Mouse (Mus musculus): ENCODE measurements around the gene Rin3. TPM values are rescaled to one million over a fixed set of nuclear protein-coding genes. Genes with fewer than 3 reads are reported as not detected.
"Not testable (repeated sequence)": the region's sequence is repeated elsewhere in the genome, so short reads cannot be mapped to it uniquely, and the experiment has no call there.

Rin3 gene
- total and polyA plus RNA-seq, 2 experiments from 2014 or later, result 1.6 to 3.7 TPM

DNA sequence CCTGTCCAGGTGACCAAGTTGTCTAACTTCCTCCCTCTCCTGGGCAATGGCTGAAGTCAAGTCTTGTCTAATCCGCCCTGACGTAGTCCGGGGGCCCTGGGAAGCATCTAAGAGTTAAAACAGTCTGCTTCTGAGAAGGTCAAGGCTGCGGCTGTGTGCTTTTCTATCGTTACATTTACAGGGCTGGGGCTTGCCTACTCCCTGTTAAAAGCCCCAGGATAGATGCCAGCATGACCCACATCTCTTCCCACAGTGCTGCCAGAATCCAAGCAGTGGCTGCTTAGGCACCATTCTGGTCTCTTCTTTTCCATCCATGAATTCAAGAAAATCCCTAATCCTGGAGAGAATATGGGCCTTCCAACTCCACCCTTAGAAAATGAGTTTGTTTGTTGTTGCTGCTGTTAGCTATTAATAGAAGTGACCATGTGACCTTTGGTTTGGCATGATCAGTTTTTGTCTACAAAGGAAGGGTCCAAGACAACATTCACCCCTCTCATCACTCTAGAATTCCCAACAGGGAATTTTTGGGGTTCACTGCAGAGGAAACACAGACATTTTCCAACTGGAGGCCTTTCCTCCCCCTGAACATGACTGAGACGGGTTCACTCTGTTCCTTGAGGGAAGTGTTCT, 12.0 kb upstream of the Rin3 start:
- ATAC-seq (ENCODE audit: low FRiP score) (no peak), DNase-seq (ENCODE audit: low spot score) (no peak)
- no peaks in the 10 kb centered on the region for H3K27me3 ChIP-seq (ENCODE audit: insufficient read depth, low read length)
- no peaks in the 10 kb centered on the region for H3K9me3 ChIP-seq (ENCODE audit: low read length)
- H3K9ac ChIP-seq (replicated peaks; ENCODE audit: low read length, poor library complexity, severe bottlenecking), result no peak overlapping the region
- H3K4me1 ChIP-seq (ENCODE audit: insufficient read depth, low read length), result no peaks in the 10 kb centered on the region
- no peak for TF ChIP-seq CTCF (IDR thresholded peaks at IDR 0.05)
- no peak overlapping the region for H3K4me3 ChIP-seq (ENCODE audit: low read depth, low read length)
- no peak overlapping the region for H3K27ac ChIP-seq (ENCODE audit: low read depth, low read length)
- H3K4me2 ChIP-seq (ENCODE audit: low read depth, low read length, poor library complexity, severe bottlenecking), result no peak overlapping the region
- WGBS, result 85% methylated on average over 6 of the region's 6 CpGs
- no peaks in the 10 kb centered on the region for H3K36me3 ChIP-seq (ENCODE audit: insufficient read depth, low read length)

DNA sequence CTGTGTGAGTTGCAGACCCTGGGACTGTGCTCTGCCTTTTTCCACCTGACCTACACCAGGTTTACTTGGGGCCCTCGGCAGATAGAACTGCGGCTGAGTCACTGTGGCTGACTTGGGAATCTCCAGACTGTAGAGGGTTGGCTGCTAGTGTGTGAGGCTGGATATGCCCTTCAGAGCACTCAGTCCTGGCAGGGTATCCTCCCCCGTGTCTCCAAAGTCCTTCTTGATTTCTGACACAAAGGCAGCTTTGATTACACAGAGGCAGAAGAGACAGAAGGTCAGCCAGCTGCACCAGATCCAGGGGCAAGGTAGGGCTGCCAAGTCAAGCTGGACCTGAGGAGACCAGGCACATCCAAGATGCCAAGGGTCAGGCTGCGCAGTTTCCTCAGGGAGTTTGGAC, 11.4 kb upstream of the Rin3 start:
- Histone ChIP-seq H3K9me3 (ENCODE audit: low read length) (no peaks in the 10 kb centered on the region), H3K27ac (ENCODE audit: low read depth, low read length) (no peak overlapping the region), H3K27me3 (ENCODE audit: insufficient read depth, low read length) (no peaks in the 10 kb centered on the region), H3K4me3 (ENCODE audit: low read depth, low read length) (no peak overlapping the region), H3K4me2 (ENCODE audit: low read depth, low read length, poor library complexity, severe bottlenecking) (no peak overlapping the region), H3K36me3 (ENCODE audit: insufficient read depth, low read length) (no peaks in the 10 kb centered on the region), H3K4me1 (ENCODE audit: insufficient read depth, low read length) (no peaks in the 10 kb centered on the region), H3K9ac (replicated peaks; ENCODE audit: low read length, poor library complexity, severe bottlenecking) (no peak overlapping the region)
- DNase-seq (ENCODE audit: low spot score) (no peak), ATAC-seq (ENCODE audit: low FRiP score) (no peak)
- TF ChIP-seq CTCF (IDR thresholded peaks at IDR 0.05), result no peak
- whole genome bisulfite sequencing, result 76% methylated on average over 4 of the region's 4 CpGs

- peak; percentile 24 for DNase-seq (ENCODE audit: low spot score)
- Histone ChIP-seq H3K27me3 (ENCODE audit: insufficient read depth, low read length) (no peaks in the 10 kb centered on the region), H3K4me1 (ENCODE audit: insufficient read depth, low read length) (no peaks in the 10 kb centered on the region), H3K4me3 (ENCODE audit: low read depth, low read length) (no peak overlapping the region), H3K36me3 (ENCODE audit: insufficient read depth, low read length) (no peaks in the 10 kb centered on the region), H3K9ac (replicated peaks; ENCODE audit: low read length, poor library complexity, severe bottlenecking) (no peak overlapping the region), H3K4me2 (ENCODE audit: low read depth, low read length, poor library complexity, severe bottlenecking) (no peak overlapping the region), H3K9me3 (ENCODE audit: low read length) (no peaks in the 10 kb centered on the region; the same call in 1 of the 2 replicates), H3K27ac (ENCODE audit: low read depth, low read length) (no peak overlapping the region)
- 57% methylated on average over 7 of the region's 7 CpGs for WGBS
- no peak for ATAC-seq (ENCODE audit: low FRiP score)
- no peak for TF ChIP-seq CTCF (IDR thresholded peaks at IDR 0.05)
Measured at GRCm38 (mm10) chr12:102275833-102276443, 6.9 kb upstream of the Rin3 start.

- not testable (repeated sequence) for H3K27me3 ChIP-seq (ENCODE audit: insufficient read depth, low read length); DNase-seq (ENCODE audit: low spot score); H3K27ac ChIP-seq (ENCODE audit: low read depth, low read length); ATAC-seq (ENCODE audit: low FRiP score); H3K36me3 ChIP-seq (ENCODE audit: insufficient read depth, low read length); H3K4me2 ChIP-seq (ENCODE audit: low read depth, low read length, poor library complexity, severe bottlenecking); H3K9ac ChIP-seq (replicated peaks; ENCODE audit: low read length, poor library complexity, severe bottlenecking); H3K9me3 ChIP-seq (ENCODE audit: low read length); H3K4me1 ChIP-seq (ENCODE audit: insufficient read depth, low read length); H3K4me3 ChIP-seq (ENCODE audit: low read depth, low read length)
- WGBS, result 76% methylated on average over 4 of the region's 4 CpGs
Measured at GRCm38 (mm10) chr12:102280290-102280689, 2.6 kb upstream of the Rin3 start.

DNA sequence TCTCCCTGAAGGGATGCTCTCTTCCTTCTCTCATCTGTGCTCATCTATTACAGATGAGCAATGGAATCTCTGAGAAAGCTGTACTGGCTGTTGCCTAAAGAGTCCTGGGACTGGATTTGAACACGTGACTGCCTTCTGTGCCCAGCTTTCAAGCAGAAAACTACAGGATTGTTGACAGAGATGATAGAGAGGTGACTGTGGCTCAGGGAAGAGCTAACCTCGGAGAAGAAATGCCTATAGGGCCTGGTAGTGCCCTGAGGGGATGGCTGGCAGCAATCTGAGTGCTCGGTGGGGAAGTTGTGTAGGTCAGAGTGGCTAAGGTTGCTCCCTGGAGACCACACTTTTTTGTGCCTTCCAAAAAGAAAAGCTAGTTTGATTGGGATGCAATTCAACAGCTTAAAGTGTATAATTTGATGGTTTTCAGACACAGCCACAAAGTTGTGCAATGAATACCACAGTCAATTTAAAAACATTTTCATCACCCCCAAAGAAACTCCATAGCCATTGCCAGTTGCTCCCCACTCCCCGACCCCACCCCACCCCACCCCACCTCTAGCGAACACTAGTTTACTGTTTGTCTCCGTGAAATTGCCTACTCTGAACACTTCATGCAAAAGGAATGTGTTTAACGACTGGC, 1.9 kb upstream of the Rin3 start:
- WGBS, result 69% methylated on average over 7 of the region's 7 CpGs
- no peak overlapping the region for H3K27ac ChIP-seq (ENCODE audit: low read depth, low read length)
- H3K4me1 ChIP-seq (ENCODE audit: insufficient read depth, low read length), result peaks cover 5% of the 10 kb centered on the region; the same call in 1 of the 2 replicates
- H3K4me2 ChIP-seq (ENCODE audit: low read depth, low read length, poor library complexity, severe bottlenecking), result no peak overlapping the region
- H3K9ac ChIP-seq (replicated peaks; ENCODE audit: low read length, poor library complexity, severe bottlenecking), result no peak overlapping the region
- ATAC-seq (ENCODE audit: low FRiP score) (no peak), DNase-seq (ENCODE audit: low spot score) (no peak)
- H3K36me3 ChIP-seq (ENCODE audit: insufficient read depth, low read length), result no peaks in the 10 kb centered on the region
- no peak overlapping the region for H3K4me3 ChIP-seq (ENCODE audit: low read depth, low read length)
- H3K27me3 ChIP-seq (ENCODE audit: insufficient read depth, low read length), result peaks cover 5% of the 10 kb centered on the region; the same call in 1 of the 2 replicates
- H3K9me3 ChIP-seq (ENCODE audit: low read length), result no peaks in the 10 kb centered on the region; the same call in 1 of the 2 replicates
- no peak for TF ChIP-seq CTCF (IDR thresholded peaks at IDR 0.05)

GRCm38 (mm10) chr12:102282126-102282525, 722 bp upstream of the Rin3 start:
- whole genome bisulfite sequencing, result 58% methylated on average over 2 of the region's 2 CpGs

More at GRCm38 (mm10) chr12:102282126-102282525, 722 bp upstream of the Rin3 start:
- no peak for TF ChIP-seq CTCF (IDR thresholded peaks at IDR 0.05)
- H3K4me3 ChIP-seq (ENCODE audit: low read depth, low read length), result no peak overlapping the region
- no peak for DNase-seq (ENCODE audit: low spot score)
- no peak overlapping the region for H3K27ac ChIP-seq (ENCODE audit: low read depth, low read length)
- H3K4me1 ChIP-seq (ENCODE audit: insufficient read depth, low read length), result peaks cover 5% of the 10 kb centered on the region; the same call in 1 of the 2 replicates
- H3K27me3 ChIP-seq (ENCODE audit: insufficient read depth, low read length), result peaks cover 5% of the 10 kb centered on the region; the same call in 1 of the 2 replicates
- no peak overlapping the region for H3K9ac ChIP-seq (replicated peaks; ENCODE audit: low read length, poor library complexity, severe bottlenecking)
- no peaks in the 10 kb centered on the region for H3K36me3 ChIP-seq (ENCODE audit: insufficient read depth, low read length)
- H3K9me3 ChIP-seq (ENCODE audit: low read length), result no peaks in the 10 kb centered on the region; the same call in 1 of the 2 replicates
- ATAC-seq (ENCODE audit: low FRiP score), result no peak
- no peak overlapping the region for H3K4me2 ChIP-seq (ENCODE audit: low read depth, low read length, poor library complexity, severe bottlenecking)
